Mouse (Mus musculus): ENCODE data around the gene Trim33.

Trim33 gene

GRCm38 (mm10) chr3:103364182-103364945 is 85.3 kb downstream of the Trim33 start:
- DNase-seq: no peak

GRCm38 (mm10) chr3:103367176-103367970 is 88.3 kb downstream of the Trim33 start:
- DNase-seq: no peak

GRCm38 (mm10) chr3:103368731-103369130 is 89.6 kb downstream of the Trim33 start:
- no peak for DNase-seq

GRCm38 (mm10) chr3:103374028-103374427 is 94.9 kb downstream of the Trim33 start:
- DNase-seq: peak; percentile 62

GRCm38 (mm10) chr3:103375181-103375855 is 96.2 kb downstream of the Trim33 start:
- DNase-seq: peak; percentile 19

GRCm38 (mm10) chr3:103378018-103378417 is 98.9 kb downstream of the Trim33 start:
- DNase-seq: peak; percentile 71

- DNase-seq: no peak
Measured at GRCm38 (mm10) chr3:103379371-103379770, 100.3 kb downstream of the Trim33 start.

GRCm38 (mm10) chr3:103380814-103381213 is 101.7 kb downstream of the Trim33 start:
- no peak for DNase-seq

- DNase-seq: no peak
Measured at GRCm38 (mm10) chr3:103381441-103381840, 102.3 kb downstream of the Trim33 start.

- peak; percentile 96 for DNase-seq
Measured at GRCm38 (mm10) chr3:103382872-103383567, 103.9 kb downstream of the Trim33 start.

GRCm38 (mm10) chr3:103384486-103384885 is 105.4 kb downstream of the Trim33 start:
- no peak for DNase-seq

- no peak for DNase-seq
Measured at GRCm38 (mm10) chr3:103384949-103385348, 105.9 kb downstream of the Trim33 start.

GRCm38 (mm10) chr3:103385383-103386291 is 106.5 kb downstream of the Trim33 start:
- no peak for DNase-seq

- no peak for DNase-seq
Measured at GRCm38 (mm10) chr3:103386292-103387031, 107.4 kb downstream of the Trim33 start.

- DNase-seq: peak; percentile 74
Measured at GRCm38 (mm10) chr3:103392613-103393258, 113.6 kb downstream of the Trim33 start.

- DNase-seq: no peak
Measured at GRCm38 (mm10) chr3:103393283-103394060, 114.4 kb downstream of the Trim33 start.

- no peak for DNase-seq
Measured at GRCm38 (mm10) chr3:103394121-103394520, 115.0 kb downstream of the Trim33 start.

- no peak for DNase-seq
Measured at GRCm38 (mm10) chr3:103397523-103397922, 118.4 kb downstream of the Trim33 start.

- DNase-seq: no peak
Measured at GRCm38 (mm10) chr3:103400807-103401206, 121.7 kb downstream of the Trim33 start.
